Mouse (Mus musculus) liver, embryonic 14.5 days (tissue): Measurements from ENCODE around the gene Scgb1b30.

Source experiments
- CTCF ChIP-seq: IDR thresholded peaks from 2 replicates; pipeline ENCODE4 v1.5.1; 2016; ENCODE audit warnings: antibody characterized with exemption, low read depth, control low read depth
- EP300 ChIP-seq: IDR thresholded peaks from 2 replicates; pipeline ENCODE4 v1.6.1; 2016; ENCODE audit warnings: antibody characterized with exemption, low read depth

DNA sequence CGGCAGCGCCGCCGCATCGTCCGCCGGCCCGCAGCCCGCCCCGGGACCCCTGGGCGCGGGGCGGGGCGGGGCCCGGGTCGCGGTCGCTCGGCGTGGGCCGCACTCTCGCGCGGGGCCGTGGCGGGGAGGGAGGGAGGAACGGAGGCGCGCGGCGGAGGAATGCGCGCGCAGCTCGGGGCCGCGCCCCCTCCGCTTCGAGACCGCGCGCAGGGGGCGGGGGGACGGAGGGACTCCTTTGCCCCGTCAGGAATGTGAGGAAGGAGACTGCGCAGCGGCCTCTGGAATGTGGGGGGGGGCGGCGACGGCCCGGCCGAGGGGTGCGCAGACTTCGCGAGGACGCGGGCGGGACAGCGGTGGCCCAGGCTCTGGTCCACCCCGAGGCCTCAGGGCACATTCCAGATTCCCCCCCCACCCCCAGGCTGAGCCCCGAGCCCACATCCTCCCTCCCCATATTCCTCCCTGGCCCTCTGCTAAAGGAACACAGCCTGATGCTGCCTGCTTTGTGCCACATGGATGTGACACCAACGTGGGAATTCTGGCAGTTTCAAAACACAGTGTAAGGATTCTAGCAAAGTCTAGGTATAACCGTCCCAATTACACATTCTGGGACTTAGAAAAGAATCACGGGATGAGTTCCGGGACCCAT is 38.0 kb downstream of the Scgb1b30 start, which contains the start of gene Wtip:
- TF ChIP-seq CTCF (no peak), EP300 (no peak)
